Mouse (Mus musculus) lung, adult 2 months (tissue): Measurements from ENCODE around the gene Acads.

Source experiments
- CTCF ChIP-seq: fragments of 200-500 bp; IDR thresholded peaks from 2 replicates; pipeline ENCODE4 v1.5.1; 2011; ENCODE audit warnings: mild to moderate bottlenecking, low read length, control low read depth; ENCODE audit not compliant: insufficient read depth
- POLR2A ChIP-seq: fragments of 200-500 bp; IDR thresholded peaks from 2 replicates; pipeline ENCODE4 v1.6.1; 2011; ENCODE audit warnings: low read depth, mild to moderate bottlenecking, control low read depth, low read length, borderline replicate concordance; ENCODE audit errors: extremely low read depth

DNA sequence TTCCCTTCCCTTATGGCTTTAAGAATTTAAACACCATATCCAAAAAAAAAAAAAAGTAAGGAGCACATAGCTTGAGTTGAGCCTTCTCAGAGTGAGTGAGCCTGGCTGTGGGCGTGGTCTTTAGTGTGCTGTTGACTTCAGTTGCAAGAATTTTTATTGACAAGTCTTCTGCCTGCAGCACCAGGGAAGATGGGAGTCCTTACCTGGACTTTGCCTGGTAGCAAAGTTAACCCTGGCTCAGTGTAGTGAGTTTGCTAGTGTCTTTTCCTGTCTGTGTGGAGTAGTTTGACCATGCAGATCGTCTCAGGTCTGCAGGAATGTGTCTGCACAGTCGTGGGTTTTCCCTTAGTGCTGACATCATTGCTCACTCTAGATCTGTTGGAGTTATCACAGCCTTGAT, 28.1 kb downstream of the Acads start:
- TF ChIP-seq POLR2A (no peak), CTCF (no peak)
